Mouse (Mus musculus) neutrophil, adult 5-6 weeks (primary cell): ENCODE measurements around the gene Tmem119. TPM values are rescaled to one million over a fixed set of nuclear protein-coding genes. Genes with fewer than 3 reads are reported as not detected.
"Not testable (repeated sequence)": the region's sequence is repeated elsewhere in the genome, so short reads cannot be mapped to it uniquely, and the experiment has no call there.

Experiments used
- ATAC-seq: fragments of 151-379, 151-347 bp; 2 replicates; pipeline ENCODE4 v1.8.0; 2017; ENCODE audit warnings: mild to moderate bottlenecking, moderate TSS enrichment; ENCODE audit not compliant: insufficient number of reproducible peaks, poor library complexity, low FRiP score, severe bottlenecking; ENCODE audit errors: extremely low read depth
- total RNA-seq: library from RNA; stranded (forward); fragments of 200-1000 nt; gene quantifications from 2 replicates; pipeline ENCODE4 v1.2.3, GENCODE M21; 2017

Gene Tmem119
- total RNA-seq, 1 experiment from 2014 or later, result 0.23 TPM

GRCm38 (mm10) chr5:113796401-113797148 is 3.7 kb downstream of the Tmem119 start:
- ATAC-seq, result no peak

GRCm38 (mm10) chr5:113791197-113792095 is 8.9 kb downstream of the Tmem119 start:
- ATAC-seq, result no peak

GRCm38 (mm10) chr5:113790453-113791196 is 9.7 kb downstream of the Tmem119 start:
- no peak for ATAC-seq

GRCm38 (mm10) chr5:113789075-113789788 is 11.1 kb downstream of the Tmem119 start:
- ATAC-seq, result no peak

- ATAC-seq, result no peak
These were observed 11.7 kb downstream of the Tmem119 start for GRCm38 (mm10) chr5:113788645-113789044.

- ATAC-seq, result peak; percentile 31; the same call in 1 of the 2 replicates
These were observed 13.3 kb downstream of the Tmem119 start for GRCm38 (mm10) chr5:113786985-113787384.

- not testable (repeated sequence) for ATAC-seq
These were observed 16.2 kb downstream of the Tmem119 start for GRCm38 (mm10) chr5:113784104-113784503.

- no peak for ATAC-seq
These were observed 16.7 kb downstream of the Tmem119 start for GRCm38 (mm10) chr5:113783581-113784001.

- ATAC-seq, result no peak
These were observed 17.7 kb downstream of the Tmem119 start for GRCm38 (mm10) chr5:113782624-113783023.

- ATAC-seq, result no peak
These were observed 18.4 kb downstream of the Tmem119 start for GRCm38 (mm10) chr5:113781875-113782274.

GRCm38 (mm10) chr5:113781254-113781653 is 19.1 kb downstream of the Tmem119 start:
- no peak for ATAC-seq

- ATAC-seq, result no peak
These were observed 19.6 kb downstream of the Tmem119 start for GRCm38 (mm10) chr5:113780763-113781162.

- ATAC-seq, result no peak
These were observed 20.1 kb downstream of the Tmem119 start for GRCm38 (mm10) chr5:113780082-113780752.

- no peak for ATAC-seq
These were observed 20.7 kb downstream of the Tmem119 start for GRCm38 (mm10) chr5:113779569-113779968.

GRCm38 (mm10) chr5:113777728-113778127 is 22.6 kb downstream of the Tmem119 start:
- not testable (repeated sequence) for ATAC-seq

GRCm38 (mm10) chr5:113776896-113777226 is 23.5 kb downstream of the Tmem119 start:
- ATAC-seq, result peak; percentile 64

GRCm38 (mm10) chr5:113776128-113776895 is 24.0 kb downstream of the Tmem119 start:
- no peak for ATAC-seq
